Mouse (Mus musculus) gastrocnemius, postnatal 25 days (tissue): ENCODE data around the gene Rnps1. TPM values are rescaled to one million over a fixed set of nuclear protein-coding genes. Genes with fewer than 3 reads are reported as not detected.
A peak's percentile ranks its signal among the peaks of the same experiment; 100 is the strongest.
"Not testable (repeated sequence)": the region's sequence is repeated elsewhere in the genome, so short reads cannot be mapped to it uniquely, and the experiment has no call there.

ENCODE experiments used
- DNase-seq: peaks from one replicate; pipeline ENCODE4 v3.0.0; 2022
- total RNA-seq, 2 experiments: library from RNA; stranded (reverse); gene quantifications; 1 replicate in 1 of 2; 2 replicates in 1 of 2; pipeline ENCODE4 v1.2.3; 2021

Gene Rnps1
- total RNA-seq, 2 experiments from 2014 or later, result 47.3 to 50.6 TPM

DNA sequence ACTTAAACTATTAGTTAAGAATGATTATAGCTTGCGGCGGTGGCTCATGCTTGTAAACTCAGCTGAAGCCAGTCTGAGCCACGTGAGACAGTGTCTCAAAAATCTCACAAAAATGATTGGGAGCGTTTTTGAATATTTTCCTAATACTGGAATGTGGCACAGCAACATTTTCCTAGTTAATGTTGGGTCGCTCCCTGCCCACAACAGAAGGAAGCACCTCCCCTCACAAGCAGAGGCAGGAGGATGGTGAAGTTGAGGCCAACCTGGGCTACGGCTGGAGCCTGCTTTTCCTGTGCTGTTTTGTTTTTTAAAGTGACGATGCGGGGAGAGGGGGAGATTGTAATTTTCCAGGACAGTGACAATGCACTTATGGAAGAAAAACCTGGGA, 12.8 kb downstream of the Rnps1 start:
- DNase-seq, result no peak

DNA sequence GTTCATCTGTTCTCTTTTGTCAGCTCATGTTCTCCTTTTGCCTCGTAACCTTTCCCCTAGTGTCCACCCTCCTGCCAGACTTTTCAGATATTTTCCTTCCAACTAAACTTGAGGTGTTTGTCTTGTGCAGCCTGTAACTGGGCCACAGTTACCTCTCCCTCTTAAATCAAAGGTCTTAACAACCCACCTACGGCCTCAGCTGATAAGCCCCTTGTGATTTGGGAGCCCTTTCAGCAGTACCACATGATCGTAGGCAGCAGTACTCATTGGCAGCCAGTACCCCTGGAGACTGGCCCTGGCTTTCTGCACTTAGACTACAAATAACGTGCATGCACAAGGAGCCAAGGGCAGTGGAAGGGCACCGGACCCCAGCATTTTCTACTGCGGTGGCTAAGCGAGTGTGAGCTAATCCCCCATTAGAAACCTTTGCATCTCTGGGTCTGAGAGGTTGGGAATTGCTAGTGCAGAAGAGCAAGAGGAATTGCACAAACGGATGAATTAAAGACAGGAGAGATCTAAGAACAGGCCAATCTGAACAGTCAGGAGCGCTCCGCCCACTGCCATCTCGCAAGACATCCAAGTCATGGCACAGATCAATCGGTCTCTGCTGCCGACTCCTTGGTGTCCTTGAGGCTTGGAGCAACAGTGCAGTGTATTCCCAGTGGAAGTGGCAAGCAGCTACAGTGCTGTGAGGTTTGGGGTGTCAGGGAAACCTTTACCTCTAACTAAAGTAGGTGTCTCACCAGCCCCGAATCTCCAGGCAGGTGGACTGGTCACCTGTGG, 15.0 kb downstream of the Rnps1 start:
- peak; percentile 55 for DNase-seq

GRCm38 (mm10) chr17:24437016-24437415, 22.7 kb downstream of the Rnps1 start:
- DNase-seq, result no peak

GRCm38 (mm10) chr17:24440377-24440776, 26.0 kb downstream of the Rnps1 start:
- no peak for DNase-seq

GRCm38 (mm10) chr17:24441148-24441547, 26.8 kb downstream of the Rnps1 start:
- no peak for DNase-seq

DNA sequence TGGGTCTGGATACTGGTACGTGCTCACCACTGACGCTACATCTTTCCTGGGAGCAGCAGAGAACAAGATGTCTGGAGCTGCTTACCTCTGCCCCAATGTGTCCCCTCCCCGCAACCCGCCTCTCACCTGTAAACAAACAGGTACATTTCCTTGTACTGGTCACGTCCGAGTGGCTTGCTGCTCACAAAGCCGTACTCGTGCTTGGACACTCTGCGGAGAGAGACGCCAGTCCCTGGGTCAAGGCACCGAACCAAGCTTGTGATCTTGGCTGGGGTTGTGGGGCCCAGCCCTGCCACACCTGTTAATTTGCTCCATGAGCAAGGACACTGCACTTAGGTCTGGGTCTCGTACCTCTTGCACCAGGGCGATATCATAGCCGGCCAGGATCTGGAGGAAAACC, 27.7 kb downstream of the Rnps1 start:
- no peak for DNase-seq

DNA sequence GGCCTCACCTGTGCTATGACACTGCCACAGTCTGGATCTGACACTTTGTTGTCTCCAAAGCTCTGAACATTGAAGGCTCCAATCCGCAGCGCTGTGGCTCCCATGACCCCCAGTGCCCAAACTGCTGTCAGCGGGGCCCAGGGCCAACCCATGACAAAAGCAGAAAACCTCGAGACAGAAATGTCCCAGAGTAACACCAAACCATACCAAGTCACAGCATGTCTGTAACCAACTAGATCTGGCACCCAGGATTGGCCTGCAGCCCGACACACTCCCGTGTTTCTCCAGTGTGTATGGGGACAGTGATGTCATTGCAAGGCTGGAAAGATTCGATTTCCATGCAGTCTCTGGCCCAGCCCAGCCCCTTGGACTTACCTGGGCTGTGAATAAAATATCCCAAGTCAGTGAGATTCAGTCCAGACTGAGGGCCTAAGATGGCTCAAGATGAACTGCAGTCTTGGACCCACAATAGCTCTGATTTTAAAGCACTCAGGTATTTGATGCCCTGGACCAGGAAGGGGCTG, 28.3 kb downstream of the Rnps1 start, which contains the start of gene Dnase1l2:
TSS of gene Dnase1l2 (minus strand) at position 474 of the 524 bp plus-strand sequence.
- no peak for DNase-seq

DNA sequence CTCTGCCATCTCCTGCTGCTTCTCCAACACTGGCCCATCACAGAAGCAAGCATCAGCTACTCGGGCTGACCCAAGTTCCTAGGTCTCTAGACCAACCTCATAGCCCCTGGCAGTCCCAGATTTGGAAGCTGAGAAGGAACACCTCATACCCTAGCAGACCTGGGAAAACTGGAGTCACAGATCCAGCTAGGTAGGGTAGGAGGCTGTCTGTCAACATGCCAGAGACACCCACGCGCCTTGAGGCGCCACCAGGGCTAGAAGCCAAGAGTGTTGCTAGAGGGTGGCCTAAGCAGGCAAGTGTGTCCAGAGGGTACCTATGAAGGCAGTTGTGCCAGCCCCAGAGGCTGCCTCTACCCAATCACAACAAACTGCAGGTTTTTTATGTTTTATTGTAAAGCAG, 29.0 kb downstream of the Rnps1 start:
- no peak for DNase-seq

DNA sequence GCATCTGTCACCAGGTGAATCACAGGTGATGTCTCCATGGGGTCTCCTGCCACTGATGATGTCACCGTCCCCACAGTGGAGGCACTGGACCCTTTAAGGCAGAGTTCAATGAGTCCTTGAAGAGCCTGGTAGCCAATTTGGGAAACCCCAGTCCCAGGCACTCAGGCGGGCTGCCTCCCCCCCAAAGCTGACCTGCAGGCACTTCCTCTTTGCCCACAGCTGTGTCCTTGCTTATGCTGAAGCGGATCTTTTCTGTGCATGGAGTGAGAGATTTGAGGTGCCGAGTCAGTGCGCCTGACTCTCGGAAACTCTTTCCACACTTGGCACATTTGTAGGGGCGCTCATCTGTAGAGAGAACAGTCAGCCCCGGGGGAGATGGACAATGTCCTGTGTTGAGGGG, 32.2 kb downstream of the Rnps1 start:
- no peak for DNase-seq

DNA sequence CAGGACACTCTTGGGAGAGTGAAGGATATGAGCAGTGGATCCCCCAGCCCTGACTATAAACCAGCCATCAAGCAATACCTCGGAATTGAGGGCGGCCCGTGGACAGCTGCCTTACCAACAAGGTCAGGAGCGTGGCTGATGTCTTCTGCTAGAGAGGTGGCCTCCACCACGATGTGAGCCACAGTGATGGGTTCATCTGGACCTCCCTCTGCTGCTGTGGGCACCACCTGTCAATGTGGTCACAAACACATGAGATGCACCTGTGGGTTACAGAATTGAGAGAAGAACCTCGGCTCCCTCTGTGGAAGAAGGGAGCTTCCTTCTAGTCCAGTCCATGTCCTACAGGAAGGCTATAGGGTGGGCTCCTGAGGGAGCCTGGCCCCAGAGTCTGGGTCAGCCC, 35.1 kb downstream of the Rnps1 start:
- no peak for DNase-seq

- DNase-seq, result no peak
Observed at GRCm38 (mm10) chr17:24451220-24451619, 36.9 kb downstream of the Rnps1 start.

GRCm38 (mm10) chr17:24453372-24453771, 39.0 kb downstream of the Rnps1 start:
- no peak for DNase-seq

GRCm38 (mm10) chr17:24454218-24454755, 39.9 kb downstream of the Rnps1 start:
- no peak for DNase-seq

DNA sequence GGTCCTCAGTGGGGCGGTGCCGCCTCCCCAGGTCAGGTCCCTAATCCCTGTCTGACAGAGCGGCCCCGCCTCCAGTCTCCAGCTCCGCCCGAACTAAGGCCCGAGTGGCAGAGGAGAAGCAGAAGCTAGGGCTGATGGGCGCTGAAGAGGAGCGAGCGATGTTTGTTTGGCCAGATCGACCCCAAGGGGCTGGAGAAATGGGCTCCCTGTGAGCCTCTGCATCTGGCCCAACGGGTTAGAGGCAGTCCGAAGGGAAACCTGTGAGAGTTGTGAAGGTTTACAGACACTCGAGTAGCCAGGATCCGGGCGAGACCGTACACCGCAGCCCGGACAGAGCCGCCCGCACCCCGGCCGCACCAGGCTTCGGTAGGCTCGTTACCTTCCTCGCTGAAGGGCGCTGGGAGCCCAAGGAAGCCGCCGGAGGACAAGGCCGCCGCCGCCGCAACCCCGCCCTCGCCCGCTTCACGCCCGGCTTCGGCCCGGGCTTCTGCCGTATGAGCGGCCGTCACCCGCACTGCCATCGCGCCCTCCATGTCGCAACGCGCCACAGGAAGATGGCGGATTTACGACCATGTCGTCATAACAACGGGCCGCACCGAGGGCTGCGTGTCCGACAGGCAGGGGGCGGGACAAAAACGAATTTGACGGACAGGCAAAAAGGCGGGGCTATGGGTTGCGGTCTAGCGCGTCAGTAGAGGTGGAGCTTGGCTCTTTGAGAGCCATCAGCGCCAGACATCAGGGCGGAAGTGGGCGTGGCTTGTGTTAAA, 40.6 kb downstream of the Rnps1 start:
- peak; percentile 99 for DNase-seq

DNA sequence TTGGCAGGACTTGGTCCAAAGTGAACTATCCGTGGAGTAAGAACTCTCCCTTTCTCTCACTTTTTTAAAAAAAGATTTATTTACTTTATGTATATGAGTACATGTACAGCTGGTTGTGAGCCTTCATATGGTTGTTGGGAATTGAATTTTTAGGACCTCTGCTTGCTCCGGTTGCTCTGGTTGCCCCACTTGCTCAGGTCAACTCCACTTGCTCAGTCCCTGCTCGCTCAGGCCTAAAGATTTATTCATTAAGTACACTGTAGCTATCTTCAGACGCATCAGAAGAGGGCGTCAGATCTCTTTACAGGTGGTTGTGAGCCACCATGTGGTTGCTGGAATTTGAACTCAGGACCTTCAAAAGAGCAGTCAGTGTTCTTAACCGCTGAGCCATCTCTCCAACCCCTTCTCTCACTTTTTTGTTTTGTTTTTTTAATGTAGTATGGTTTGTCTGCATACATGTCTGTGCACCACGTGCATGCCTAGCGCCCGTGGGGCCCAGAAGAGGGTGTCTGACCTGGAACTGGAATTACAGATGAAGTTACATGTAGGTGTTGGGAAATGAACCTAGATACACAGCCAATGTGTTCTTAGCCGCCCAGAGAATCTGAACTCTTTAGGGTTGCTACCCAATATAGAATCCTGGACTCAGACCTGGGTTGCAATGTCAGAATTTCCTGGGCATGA, 41.3 kb downstream of the Rnps1 start:
- not testable (repeated sequence) for DNase-seq

DNA sequence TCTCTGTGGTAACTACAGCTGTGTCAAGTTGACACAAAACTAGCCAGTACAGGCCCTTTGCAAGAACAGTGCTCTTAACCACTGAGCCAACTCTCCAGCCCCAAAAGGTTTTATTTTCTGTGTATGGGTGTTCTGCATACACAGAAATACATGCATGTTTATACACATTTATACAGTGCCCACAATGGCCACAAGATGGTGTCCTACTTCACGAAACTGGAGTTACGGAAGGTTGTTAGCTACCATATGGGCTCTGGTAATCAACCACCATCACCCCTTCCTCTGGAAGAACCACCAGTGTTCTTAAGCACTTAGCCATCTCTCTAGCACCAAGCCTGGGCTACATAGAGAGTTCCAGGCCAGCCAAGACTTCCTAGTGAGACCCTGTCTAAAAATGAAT, 47.2 kb downstream of the Rnps1 start:
- DNase-seq, result no peak

GRCm38 (mm10) chr17:24462932-24463331, 48.6 kb downstream of the Rnps1 start:
- DNase-seq, result no peak

GRCm38 (mm10) chr17:24463374-24464133, 49.2 kb downstream of the Rnps1 start:
- DNase-seq, result no peak

DNA sequence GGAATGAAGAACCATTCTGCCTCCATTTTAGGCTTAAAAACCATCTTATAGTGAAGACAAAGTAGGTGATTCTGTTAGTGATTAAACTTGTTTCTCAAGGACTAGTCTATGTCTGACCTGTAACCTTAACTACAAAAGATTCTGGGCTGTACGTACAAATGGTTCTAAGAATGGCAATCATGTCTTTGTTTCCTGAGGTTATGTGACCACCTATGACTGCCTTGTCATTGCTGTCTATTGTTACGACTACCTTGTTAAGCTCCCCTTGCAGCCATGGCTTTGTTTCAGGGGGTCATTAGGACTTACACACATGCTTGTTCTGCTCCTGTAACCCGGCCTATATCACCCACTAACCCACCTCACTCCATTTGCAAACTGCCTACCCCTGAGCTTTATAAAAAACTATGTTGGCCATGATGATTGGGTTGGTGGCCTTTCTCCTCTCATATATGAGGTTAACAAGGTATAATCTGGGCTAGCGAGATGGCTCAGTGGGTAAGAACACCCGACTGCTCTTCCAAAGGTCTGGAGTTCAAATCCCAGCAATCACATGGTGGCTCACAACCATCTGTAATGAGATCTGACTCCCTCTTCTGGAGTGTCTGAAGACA, 54.4 kb downstream of the Rnps1 start:
- DNase-seq, result no peak

DNA sequence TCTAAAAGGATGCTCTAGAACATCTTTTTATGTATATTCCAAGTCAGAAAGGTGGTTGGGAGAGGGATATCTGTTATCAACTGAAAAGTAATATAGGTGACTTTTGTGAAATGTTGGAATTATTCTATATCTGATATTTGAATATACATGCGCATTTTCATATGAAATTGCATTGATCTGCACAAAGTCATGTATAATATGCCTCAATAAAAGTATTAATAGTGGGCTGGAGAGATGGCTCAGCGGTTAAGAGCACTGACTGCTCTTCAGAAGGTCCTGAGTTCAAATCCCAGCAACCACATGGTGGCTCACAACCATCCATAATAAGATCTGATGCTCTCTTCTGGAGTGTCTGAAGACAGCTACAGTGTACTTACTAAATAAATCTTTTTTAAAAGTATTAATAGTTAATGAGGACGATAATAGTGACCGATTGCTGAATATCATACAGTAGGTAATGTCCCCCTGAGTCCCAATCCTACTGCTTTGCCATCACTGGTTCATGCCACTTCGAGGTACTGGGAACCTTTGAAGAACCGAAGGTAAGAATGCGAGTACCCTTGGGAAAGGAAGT, 55.1 kb downstream of the Rnps1 start:
- DNase-seq, result no peak
